Mouse (Mus musculus) yolk sac, embryonic 10.5 days (tissue): ENCODE measurements around the gene Gm20661.

Experiments
- DNase-seq: peaks from one replicate; pipeline ENCODE4 v3.0.0-alpha.2; 2017; ENCODE audit warnings: low spot score

Gm20661 gene

DNA sequence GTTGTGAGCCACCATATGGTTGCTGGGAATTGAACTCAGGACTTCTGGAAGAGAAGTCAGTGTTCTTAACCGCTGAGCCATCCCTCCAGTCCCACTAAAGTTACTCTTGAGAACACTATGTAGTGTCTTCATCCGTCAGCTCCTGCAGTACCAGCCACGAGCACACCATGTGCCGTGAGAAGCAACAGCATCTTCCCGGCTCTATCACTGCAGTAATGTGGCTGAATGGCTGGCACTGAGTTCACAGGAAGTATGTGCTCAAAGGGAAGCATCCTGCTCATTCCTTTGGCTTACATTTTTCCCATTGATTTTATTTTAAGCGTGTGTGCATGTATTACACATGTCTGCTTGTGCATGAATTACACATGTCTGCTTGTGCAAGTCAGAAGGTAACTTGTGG lies 15.4 kb upstream of the Gm20661 start:
- no peak for DNase-seq

DNA sequence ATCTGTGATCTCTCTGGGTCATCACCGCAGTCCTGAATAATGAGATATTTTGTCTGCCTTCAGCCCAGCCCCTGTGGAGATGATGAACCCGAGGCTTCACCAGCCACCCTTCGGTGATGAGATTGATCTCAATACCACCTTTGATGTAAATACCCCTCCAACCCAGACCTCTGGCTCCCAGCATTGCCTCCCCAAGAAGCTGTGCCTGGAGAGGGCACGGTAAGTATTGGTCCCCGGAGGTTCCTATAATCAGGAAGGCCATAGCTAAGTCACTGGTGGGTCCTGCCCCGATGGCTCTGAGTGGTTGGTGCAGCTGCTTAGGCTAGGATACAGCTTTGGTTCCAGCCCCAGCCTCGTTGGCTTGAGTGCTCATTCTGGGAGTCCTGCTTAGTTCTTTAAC lies 14.3 kb upstream of the Gm20661 start:
- no peak for DNase-seq

- DNase-seq = no peak
Measured at GRCm38 (mm10) chr9:107970311-107970710, 12.5 kb upstream of the Gm20661 start.

DNA sequence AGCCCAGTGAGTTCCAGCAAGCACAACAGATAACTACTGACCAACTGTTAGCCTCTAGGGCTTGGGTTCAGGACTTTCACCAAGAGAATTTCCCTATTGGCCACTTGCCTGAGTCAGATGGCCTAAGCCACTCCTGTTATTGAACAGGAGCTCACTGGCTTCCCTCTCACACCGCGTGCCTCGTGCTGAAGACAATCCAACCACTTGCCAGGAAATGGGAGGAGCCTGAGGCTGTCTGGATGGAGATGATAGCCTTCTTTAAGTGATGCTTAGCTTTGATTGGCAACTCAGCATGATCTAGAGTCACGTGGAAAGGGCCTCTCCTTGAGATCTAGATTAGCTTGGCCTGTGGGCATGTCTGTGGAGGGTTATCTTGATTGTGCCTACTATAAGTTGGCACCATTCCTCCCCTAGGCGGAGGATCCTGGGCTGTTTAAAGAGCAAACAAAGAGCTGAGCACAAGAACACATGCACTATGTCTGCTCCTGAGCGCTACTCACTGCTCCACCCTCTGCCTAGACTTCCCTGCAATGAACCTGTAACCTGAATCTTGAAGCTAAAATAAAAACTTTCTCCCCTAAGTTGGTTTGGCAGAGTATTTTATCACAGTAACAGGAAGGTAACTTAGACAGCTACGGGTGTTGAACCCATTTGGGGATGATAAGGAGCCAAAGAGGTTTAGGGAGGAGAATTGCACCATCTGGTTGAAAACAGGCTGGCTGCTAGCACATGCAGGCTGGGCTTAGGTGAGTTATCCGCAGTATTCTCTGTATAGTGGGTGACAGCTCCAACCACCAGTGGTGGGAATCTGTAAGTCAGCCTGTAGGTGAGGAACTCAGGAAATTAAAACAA lies 10.9 kb upstream of the Gm20661 start:
- peak; percentile 26 for DNase-seq

DNA sequence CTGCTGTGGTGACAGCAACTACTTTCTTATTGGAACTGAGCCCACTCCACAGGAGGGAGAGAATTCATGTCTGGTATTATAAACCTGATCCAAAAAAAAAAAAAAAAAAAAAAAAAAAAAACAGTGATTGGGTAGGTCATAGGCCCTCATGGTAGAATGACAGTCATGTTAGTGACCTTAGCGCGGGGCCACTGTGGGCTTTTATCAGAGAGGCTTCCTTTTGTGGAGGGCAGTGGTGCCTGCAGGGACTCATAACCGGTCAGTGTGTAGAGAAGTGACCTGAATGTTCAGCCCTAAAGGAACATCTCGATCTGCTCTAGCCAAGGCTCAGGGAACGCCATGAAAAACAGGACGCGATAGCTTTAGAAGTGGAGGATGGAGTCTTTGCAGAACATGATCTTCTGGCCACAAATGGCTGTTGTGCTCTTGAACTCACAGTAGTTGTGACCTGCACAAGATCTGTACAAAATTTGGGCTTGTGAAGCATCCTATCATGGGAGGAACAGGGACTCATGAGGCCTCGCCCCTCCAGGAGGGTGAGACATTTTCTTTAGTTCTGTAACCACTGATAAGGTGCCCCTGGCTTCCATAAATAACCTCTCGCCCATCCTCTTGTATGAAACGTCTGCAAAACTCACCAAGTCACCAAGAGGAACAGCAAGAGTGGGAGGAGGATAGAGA lies 8.2 kb upstream of the Gm20661 start:
- no peak for DNase-seq

- no peak for DNase-seq
Measured at GRCm38 (mm10) chr9:107975399-107976386, 7.2 kb upstream of the Gm20661 start, which contains the start of gene Uba7. Gene Uba7 (plus strand): TSS chr9:107975505.

DNA sequence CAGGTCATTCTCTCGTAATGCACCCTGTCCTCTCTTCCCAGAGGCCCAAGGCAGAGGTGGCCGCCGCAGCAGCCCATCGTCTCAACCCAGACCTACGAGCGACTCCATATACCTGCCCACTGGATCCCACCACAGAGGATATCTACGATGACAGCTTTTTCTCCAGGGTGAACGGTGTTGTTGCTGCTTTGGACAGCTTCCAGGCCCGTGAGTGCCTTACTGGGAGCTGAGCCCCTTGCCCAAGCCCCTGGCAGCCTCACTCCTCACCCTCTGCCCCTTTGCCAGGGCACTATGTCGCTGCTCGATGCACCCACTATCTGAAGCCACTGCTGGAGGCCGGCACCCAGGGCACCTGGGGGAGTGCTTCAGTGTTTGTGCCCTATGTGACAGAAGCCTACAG lies 4.0 kb upstream of the Gm20661 start:
- DNase-seq = no peak

GRCm38 (mm10) chr9:107981684-107982605 lies 913 bp upstream of the Gm20661 start:
- peak; percentile 61 for DNase-seq

- peak; percentile 80 for DNase-seq
Measured at GRCm38 (mm10) chr9:107983421-107983890, 598 bp downstream of the Gm20661 start.

GRCm38 (mm10) chr9:107984052-107984753 lies 1.3 kb downstream of the Gm20661 start:
- no peak for DNase-seq

- no peak for DNase-seq
Measured at GRCm38 (mm10) chr9:107984754-107985055, 1.8 kb downstream of the Gm20661 start.

DNA sequence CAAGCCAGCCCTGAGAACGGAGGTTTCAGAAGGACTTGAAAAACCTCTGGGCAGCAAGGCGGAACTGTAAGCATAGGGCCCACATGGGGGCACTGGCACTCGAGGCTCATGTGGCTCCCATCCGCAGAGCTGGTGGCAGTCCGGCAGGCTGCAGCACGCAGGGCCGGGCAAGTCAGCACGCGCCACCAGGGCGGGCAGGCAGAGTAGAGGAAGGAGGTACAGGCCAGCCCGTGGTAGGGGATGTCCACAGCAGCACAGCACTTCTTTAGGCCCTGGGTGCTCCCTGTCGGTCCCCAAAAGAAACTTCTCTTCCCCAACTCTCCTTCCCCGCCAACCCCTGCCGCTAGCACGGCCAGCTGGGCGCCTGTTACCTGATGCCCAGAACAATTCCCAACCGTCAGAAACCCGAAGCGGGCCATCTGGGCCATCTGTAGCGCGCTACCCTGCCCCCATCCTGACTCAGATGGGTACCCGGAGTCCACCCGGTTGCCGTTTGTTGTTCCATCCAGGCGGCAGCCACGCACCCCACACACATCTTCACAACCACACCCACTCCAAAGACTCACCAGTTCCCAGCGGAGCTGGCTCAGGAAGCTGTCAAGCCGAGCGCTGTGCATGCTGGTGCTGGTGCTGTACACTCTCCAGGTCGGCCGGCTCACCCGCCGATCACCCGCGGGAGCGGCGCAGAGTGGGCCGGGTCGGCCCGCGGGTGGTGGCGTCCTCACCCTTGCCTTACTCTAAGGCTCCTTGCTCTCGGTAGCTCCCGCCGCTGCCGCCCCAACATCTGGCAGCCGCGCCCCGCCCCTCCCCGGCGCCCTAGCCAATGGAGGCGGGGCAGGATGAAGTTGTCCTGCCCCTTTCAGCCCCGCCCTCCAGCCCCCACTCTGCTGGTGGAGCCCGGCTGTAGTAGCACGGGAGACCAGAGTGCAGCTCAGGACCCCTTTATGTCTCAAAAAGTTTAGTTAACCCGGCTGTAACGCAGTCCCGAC lies 2.6 kb downstream of the Gm20661 start, which contains the start of gene Inka1:
Inka1 (minus strand) TSS at position 749 of the 989 bp plus-strand sequence.
- DNase-seq = peak; percentile 89

DNA sequence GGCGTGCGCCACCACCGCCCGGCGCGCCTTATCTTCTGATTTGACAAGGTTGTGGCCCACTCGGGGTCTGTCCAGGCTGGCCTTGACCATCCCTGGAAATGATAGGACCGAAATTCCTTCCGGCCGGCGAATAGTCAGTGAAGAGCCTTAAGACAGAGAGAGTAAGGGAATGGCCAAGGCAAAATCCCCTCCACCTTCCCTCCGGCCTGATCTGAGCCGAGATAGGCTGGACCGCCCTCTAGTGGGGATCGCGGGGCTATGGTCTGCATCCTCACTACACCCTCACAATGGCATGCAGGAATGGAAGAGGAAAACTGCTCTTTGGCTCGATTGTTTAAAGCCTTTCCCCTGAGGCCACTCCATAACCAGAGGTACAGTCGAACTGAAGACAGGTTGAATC lies 3.5 kb downstream of the Gm20661 start:
- peak; percentile 82 for DNase-seq

DNA sequence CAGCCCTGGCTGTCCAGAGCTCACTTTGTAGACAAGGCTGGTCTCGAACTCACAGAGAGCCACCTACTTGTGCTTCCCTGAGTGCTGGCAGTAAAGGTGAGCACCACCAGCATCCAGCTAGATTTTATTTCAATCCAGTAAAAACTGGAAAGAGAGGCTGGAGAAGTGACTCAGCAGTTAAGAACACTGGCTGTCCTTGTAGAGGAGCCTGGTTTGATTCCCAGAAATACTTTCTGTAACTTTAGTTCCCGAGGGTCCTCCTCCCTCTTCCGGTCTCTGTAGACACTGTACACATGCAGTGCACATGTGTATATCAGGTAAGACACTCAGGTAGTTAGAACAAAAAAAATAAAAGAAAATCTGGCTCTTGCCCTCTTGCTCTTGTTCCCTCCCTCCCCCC lies 5.1 kb downstream of the Gm20661 start:
- DNase-seq = no peak

DNA sequence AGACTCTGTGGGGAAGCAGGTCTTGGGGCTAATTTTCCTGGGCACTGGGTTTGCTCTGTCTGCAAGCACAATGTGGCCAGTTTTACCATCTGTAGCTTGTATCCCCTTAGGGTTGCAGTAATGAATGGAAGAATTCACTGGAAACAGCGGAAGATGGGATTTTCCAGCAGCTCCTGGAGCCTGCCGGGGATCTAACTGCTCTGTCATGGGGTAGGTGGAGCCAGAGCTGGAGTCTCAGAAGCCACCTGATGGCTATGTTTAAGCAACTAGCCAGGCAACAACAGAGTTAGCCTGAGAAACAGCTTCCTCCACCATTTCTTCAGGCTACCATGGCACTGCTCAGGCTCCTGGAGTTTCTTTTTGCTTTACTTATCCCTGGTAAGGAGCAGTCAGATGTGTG lies 9.3 kb downstream of the Gm20661 start, which contains the start of gene Cdhr4:
Cdhr4 (plus strand) TSS at position 301 of the 400 bp plus-strand sequence.
- DNase-seq = no peak

- no peak for DNase-seq
Measured at GRCm38 (mm10) chr9:107993013-107993412, 10.2 kb downstream of the Gm20661 start.

DNA sequence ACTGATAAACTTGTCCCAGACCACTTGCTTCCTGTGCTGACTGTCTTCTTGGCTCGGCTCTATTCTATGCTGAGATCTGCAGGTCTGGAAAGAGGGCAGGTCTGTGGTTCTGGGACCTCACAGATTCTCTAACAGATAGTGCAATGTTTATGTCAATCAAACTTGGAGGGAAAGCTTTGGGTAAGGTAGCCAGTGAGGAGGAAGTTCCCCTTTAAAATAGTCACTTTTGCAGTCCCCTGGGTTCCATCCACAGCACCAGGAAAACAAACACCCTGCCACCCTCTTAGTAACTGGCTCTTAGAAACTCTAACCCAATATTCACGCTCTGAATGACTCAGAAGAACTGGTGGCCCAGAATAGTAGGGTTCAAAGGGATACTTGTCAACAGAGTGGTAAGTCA lies 11.6 kb downstream of the Gm20661 start:
- no peak for DNase-seq

DNA sequence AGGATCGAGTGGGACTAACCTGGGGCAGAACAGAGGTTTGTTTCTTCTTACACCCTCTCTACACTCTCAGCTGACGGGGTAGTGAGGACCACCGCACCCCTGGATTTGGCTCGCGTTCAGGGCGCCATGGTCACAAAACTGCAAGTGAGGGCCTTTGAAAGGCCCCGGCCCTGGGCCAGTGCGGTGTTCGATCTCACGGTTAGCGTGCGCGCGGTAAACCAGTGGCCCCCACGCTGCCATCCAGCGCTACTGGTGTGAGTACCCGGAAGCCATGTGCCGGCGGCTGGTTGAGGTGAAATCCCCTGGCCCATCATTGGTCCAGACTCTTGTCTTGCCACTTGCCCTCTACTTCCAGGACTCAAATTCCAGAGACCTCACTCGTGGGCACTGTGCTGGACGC lies 12.7 kb downstream of the Gm20661 start:
- DNase-seq = no peak

DNA sequence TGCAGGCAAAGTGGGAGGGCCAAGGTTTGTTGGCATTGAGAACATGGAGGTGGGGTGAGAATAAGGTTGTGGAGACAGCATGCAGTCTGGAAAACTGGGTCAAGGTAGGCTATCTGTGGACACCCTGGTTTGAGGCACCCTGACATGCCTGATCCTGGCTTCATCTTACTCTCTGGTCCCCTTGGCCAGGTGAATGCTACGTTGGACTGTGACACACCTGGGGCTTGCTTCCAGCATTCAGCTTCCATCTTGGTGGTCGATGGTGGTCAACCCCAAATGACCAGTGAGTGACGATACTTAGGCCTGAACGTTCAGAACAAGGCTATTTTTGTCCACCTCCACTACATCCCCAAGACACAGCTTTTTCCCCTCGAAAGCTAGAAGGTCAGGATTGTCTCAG lies 13.2 kb downstream of the Gm20661 start, which contains the start of gene Gm20662:
Gm20662 (plus strand) TSS at position 301 of the 400 bp plus-strand sequence.
- DNase-seq = no peak
